Mouse (Mus musculus) adrenal gland, postnatal 10 days (tissue): ENCODE data around the gene Esp4. TPM values are rescaled to one million over a fixed set of nuclear protein-coding genes. Genes with fewer than 3 reads are reported as not detected.
"Not testable (repeated sequence)": the region's sequence is repeated elsewhere in the genome, so short reads cannot be mapped to it uniquely, and the experiment has no call there.

Experiments
- DNase-seq: peaks from one replicate; pipeline ENCODE4 v3.0.0; 2021; ENCODE audit warnings: mixed read lengths
- long read RNA-seq, 2 experiments: library from polyadenylated mRNA; stranded (forward); transcript quantifications; one replicate each; pipeline ENCODE4 v2.0.0; 2021
- total RNA-seq, 2 experiments: library from RNA; stranded (reverse); gene quantifications; 2 replicates each; pipeline ENCODE4 v1.2.3; 2021

Gene Esp4
- not detected for total RNA-seq
- long read RNA-seq, experiment 1: 0 reads
- long read RNA-seq, experiment 2: 0 reads

- no peak for DNase-seq
Observed at GRCm38 (mm10) chr17:40598294-40598693, at the start of gene Esp4. TSS of gene Esp4 (plus strand) at chr17:40598594.

GRCm38 (mm10) chr17:40553470-40553869, 44.9 kb upstream of the Esp4 start:
- DNase-seq: no peak

GRCm38 (mm10) chr17:40561207-40561606, 37.2 kb upstream of the Esp4 start, which contains the start of gene Esp6:
TSS of gene Esp6 (plus strand) at chr17:40561507.
- no peak for DNase-seq

GRCm38 (mm10) chr17:40583906-40584305, 14.5 kb upstream of the Esp4 start:
- DNase-seq: not testable (repeated sequence)

GRCm38 (mm10) chr17:40591297-40591696, 7.1 kb upstream of the Esp4 start:
- DNase-seq: no peak

- DNase-seq: not testable (repeated sequence)
Observed at GRCm38 (mm10) chr17:40631775-40632174, 33.4 kb downstream of the Esp4 start, which contains the start of gene Esp3. TSS of gene Esp3 (plus strand) at chr17:40632075.

Other genes starting within 250 kb of the Esp4 start
- not detected for gene Esp8, start 78.6 kb upstream of the Esp4 start, total RNA-seq
- gene Esp6, start 37.1 kb upstream of the Esp4 start, total RNA-seq: not detected
- gene Esp3, start 33.5 kb downstream of the Esp4 start, total RNA-seq: not detected
- not detected for gene Esp1, start 128.5 kb downstream of the Esp4 start, total RNA-seq
- gene Crisp2, start 208.4 kb downstream of the Esp4 start, total RNA-seq: not detected
- gene Rhag, start 212.5 kb downstream of the Esp4 start, total RNA-seq: 1 to 10 TPM; 1.8 to 3.1 TPM